Mouse (Mus musculus): ENCODE data around the gene Acer2.

DNA sequence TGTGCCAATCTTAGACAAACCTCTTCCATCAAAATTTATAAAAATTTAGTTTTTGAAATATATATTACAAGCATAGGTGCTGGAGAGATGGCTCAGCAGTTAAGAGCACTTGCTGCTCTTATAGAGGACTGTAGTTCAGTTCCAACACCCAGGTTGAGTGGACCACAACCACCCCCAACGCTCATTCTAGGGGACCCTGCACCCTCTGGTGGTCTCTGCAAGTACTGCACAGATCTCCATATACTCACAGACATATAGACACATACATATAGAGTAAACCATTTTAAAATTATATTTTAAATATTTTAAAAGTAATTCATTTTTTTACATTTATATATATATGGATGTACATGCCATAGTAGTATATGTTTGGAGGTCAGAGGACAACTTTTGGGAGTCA lies 41.9 kb downstream of the Acer2 start:
- TF ChIP-seq CTCF (IDR thresholded peaks at IDR 0.05; ENCODE audit: control insufficient read depth, insufficient read depth, low read length) (no peak; the same call in 1 of the 2 replicates), POLR2A (IDR thresholded peaks at IDR 0.05; ENCODE audit: borderline replicate concordance, control insufficient read depth, low read depth, low read length) (no peak)

Measured in bone marrow, adult 2 months (tissue).